Mouse (Mus musculus) limb, embryonic 13.5 days (tissue): Measurements from ENCODE around the gene Gls. TPM values are rescaled to one million over a fixed set of nuclear protein-coding genes. Genes with fewer than 3 reads are reported as not detected.

Experiments used
- ATAC-seq: fragments of 200-750 bp; cut with Nextera tagmentation; 2 replicates; pipeline ENCODE4 v1.8.0; 2017; ENCODE audit warnings: low read depth, moderate number of reproducible peaks, moderate TSS enrichment; ENCODE audit not compliant: low FRiP score
- H3K27ac ChIP-seq: fragments of 300-500 bp; sonication (generic); 2 replicates; pipeline ENCODE4 v1.5.1; 2015; ENCODE audit warnings: inconsistent platforms, mild to moderate bottlenecking, moderate library complexity
- H3K27me3 ChIP-seq: fragments of 300-500 bp; sonication (generic); 2 replicates; pipeline ENCODE4 v1.6.1; 2015; ENCODE audit warnings: mild to moderate bottlenecking, inconsistent platforms
- H3K36me3 ChIP-seq: fragments of 300-500 bp; sonication (generic); 2 replicates; pipeline ENCODE4 v1.6.1; 2015; ENCODE audit warnings: inconsistent platforms, mild to moderate bottlenecking, moderate library complexity
- H3K4me1 ChIP-seq: fragments of 300-500 bp; sonication (generic); 2 replicates; pipeline ENCODE4 v1.6.1; 2015; ENCODE audit warnings: inconsistent platforms
- H3K4me2 ChIP-seq: fragments of 300-500 bp; sonication (generic); replicated peaks from 2 replicates; pipeline ENCODE4 v1.6.1; 2015; ENCODE audit warnings: inconsistent platforms, mild to moderate bottlenecking, moderate library complexity
- H3K4me3 ChIP-seq: fragments of 300-500 bp; sonication (generic); 2 replicates; pipeline ENCODE4 v1.5.1; 2015; ENCODE audit warnings: moderate library complexity, mild to moderate bottlenecking, inconsistent platforms
- H3K9ac ChIP-seq: fragments of 300-500 bp; sonication (generic); 2 replicates; pipeline ENCODE4 v1.6.1; 2015; ENCODE audit warnings: mild to moderate bottlenecking, inconsistent platforms
- H3K9me3 ChIP-seq: fragments of 300-500 bp; sonication (generic); 2 replicates; pipeline ENCODE4 v1.6.1; 2016; ENCODE audit warnings: inconsistent platforms
- WGBS: fragments of 180-500 bp; shearing (Covaris S2); methylation state at CpG from one replicate; pipeline ENCODE4 v1.1.7; 2015; 5-methylcytosine and 5-hydroxymethylcytosine counted together
- polyA plus RNA-seq: library from polyadenylated mRNA; unstranded; fragments of >200 nt; fragmentation: Nextera tagmentation; extraction: Ambion mirVana; gene quantifications from 2 replicates; pipeline ENCODE4 v1.2.1, GENCODE M21; 2015

Gls gene
- 22.6 and 24.8 TPM in 2 replicates for polyA plus RNA-seq

- H3K27me3 ChIP-seq: no peaks in the 10 kb centered on the region
- peaks cover 19% of the 10 kb centered on the region for H3K4me1 ChIP-seq
- WGBS: under 1% methylated on average over 35 of the region's 46 CpGs
- peak within 1 kb of the TSS; percentile 94 for H3K27ac ChIP-seq
- peak within 1 kb of the TSS; percentile 94 for H3K9ac ChIP-seq
- no peaks in the 10 kb centered on the region for H3K9me3 ChIP-seq
- H3K4me2 ChIP-seq: peak within 1 kb of the TSS; percentile 85
- no peaks in the 10 kb centered on the region for H3K36me3 ChIP-seq
- peak; percentile 99 for ATAC-seq
- peak within 1 kb of the TSS; percentile 96 for H3K4me3 ChIP-seq
Observed at GRCm38 (mm10) chr1:52233143-52233713, at the start of gene Gls. Gene Gls (minus strand): TSS chr1:52233232.

GRCm38 (mm10) chr1:52279831-52280595, 47.0 kb upstream of the Gls start:
- H3K36me3 ChIP-seq: no peaks in the 10 kb centered on the region
- no peak overlapping the region for H3K27ac ChIP-seq
- no peaks in the 10 kb centered on the region for H3K9me3 ChIP-seq
- no peaks in the 10 kb centered on the region for H3K4me1 ChIP-seq
- H3K4me2 ChIP-seq: no peak overlapping the region
- ATAC-seq: no peak
- 72% methylated on average over 7 of the region's 7 CpGs for WGBS
- no peak overlapping the region for H3K4me3 ChIP-seq
- no peaks in the 10 kb centered on the region for H3K27me3 ChIP-seq
- H3K9ac ChIP-seq: no peak overlapping the region

GRCm38 (mm10) chr1:52279331-52279730, 46.3 kb upstream of the Gls start:
- H3K4me2 ChIP-seq: no peak overlapping the region
- H3K9ac ChIP-seq: no peak overlapping the region
- H3K9me3 ChIP-seq: no peaks in the 10 kb centered on the region
- H3K36me3 ChIP-seq: no peaks in the 10 kb centered on the region
- 73% methylated on average over 3 of the region's 3 CpGs for WGBS
- H3K27ac ChIP-seq: no peak overlapping the region
- H3K27me3 ChIP-seq: no peaks in the 10 kb centered on the region
- no peak overlapping the region for H3K4me3 ChIP-seq
- H3K4me1 ChIP-seq: no peaks in the 10 kb centered on the region
- no peak for ATAC-seq

- 71% methylated on average over 6 of the region's 6 CpGs for WGBS
- Histone ChIP-seq H3K4me1 (no peaks in the 10 kb centered on the region), H3K9me3 (no peaks in the 10 kb centered on the region), H3K9ac (no peak overlapping the region), H3K4me3 (no peak overlapping the region), H3K27me3 (no peaks in the 10 kb centered on the region), H3K36me3 (no peaks in the 10 kb centered on the region), H3K27ac (no peak overlapping the region), H3K4me2 (no peak overlapping the region)
- ATAC-seq: no peak
Observed at GRCm38 (mm10) chr1:52278073-52278472, 45.0 kb upstream of the Gls start.

GRCm38 (mm10) chr1:52274210-52274609, 41.2 kb upstream of the Gls start:
- 75% methylated on average over 3 of the region's 3 CpGs for WGBS
- Histone ChIP-seq H3K4me3 (no peak overlapping the region), H3K36me3 (no peaks in the 10 kb centered on the region), H3K9ac (no peak overlapping the region), H3K9me3 (no peaks in the 10 kb centered on the region), H3K4me2 (no peak overlapping the region), H3K27me3 (no peaks in the 10 kb centered on the region), H3K27ac (no peak overlapping the region), H3K4me1 (peaks cover 6% of the 10 kb centered on the region)
- ATAC-seq: no peak

GRCm38 (mm10) chr1:52272018-52272678, 39.1 kb upstream of the Gls start:
- H3K4me1 ChIP-seq: peaks cover 6% of the 10 kb centered on the region
- 73% methylated on average over 5 of the region's 5 CpGs for WGBS
- H3K9ac ChIP-seq: no peak overlapping the region
- H3K4me3 ChIP-seq: no peak overlapping the region
- H3K9me3 ChIP-seq: no peaks in the 10 kb centered on the region
- H3K27ac ChIP-seq: no peak overlapping the region
- H3K36me3 ChIP-seq: no peaks in the 10 kb centered on the region
- no peaks in the 10 kb centered on the region for H3K27me3 ChIP-seq
- H3K4me2 ChIP-seq: no peak overlapping the region
- ATAC-seq: no peak

- no peak for ATAC-seq
- Histone ChIP-seq H3K9me3 (no peaks in the 10 kb centered on the region), H3K4me1 (peaks cover 15% of the 10 kb centered on the region), H3K4me3 (no peak overlapping the region), H3K27ac (no peak overlapping the region), H3K9ac (no peak overlapping the region), H3K27me3 (no peaks in the 10 kb centered on the region), H3K4me2 (no peak overlapping the region), H3K36me3 (no peaks in the 10 kb centered on the region)
- WGBS: 72% methylated on average over 9 of the region's 9 CpGs
Observed at GRCm38 (mm10) chr1:52270354-52270753, 37.3 kb upstream of the Gls start.

GRCm38 (mm10) chr1:52269596-52269995, 36.6 kb upstream of the Gls start:
- peaks cover 15% of the 10 kb centered on the region for H3K4me1 ChIP-seq
- ATAC-seq: no peak
- no peak overlapping the region for H3K4me2 ChIP-seq
- H3K36me3 ChIP-seq: no peaks in the 10 kb centered on the region
- H3K9ac ChIP-seq: no peak overlapping the region
- no peak overlapping the region for H3K27ac ChIP-seq
- H3K9me3 ChIP-seq: no peaks in the 10 kb centered on the region
- H3K4me3 ChIP-seq: no peak overlapping the region
- H3K27me3 ChIP-seq: no peaks in the 10 kb centered on the region
- 64% methylated on average over 4 of the region's 4 CpGs for WGBS

GRCm38 (mm10) chr1:52268006-52268405, 35.0 kb upstream of the Gls start:
- Histone ChIP-seq H3K4me2 (no peak overlapping the region), H3K4me3 (no peak overlapping the region), H3K27me3 (no peaks in the 10 kb centered on the region), H3K9me3 (no peaks in the 10 kb centered on the region), H3K4me1 (peaks cover 15% of the 10 kb centered on the region), H3K27ac (no peak overlapping the region), H3K9ac (no peak overlapping the region), H3K36me3 (no peaks in the 10 kb centered on the region)
- WGBS: 89% methylated on average over 6 of the region's 6 CpGs
- no peak for ATAC-seq

- no peak for ATAC-seq
- 53% methylated on average over 3 of the region's 3 CpGs for WGBS
Observed at GRCm38 (mm10) chr1:52267606-52268005, 34.6 kb upstream of the Gls start.

GRCm38 (mm10) chr1:52265886-52266516, 33.0 kb upstream of the Gls start:
- Histone ChIP-seq H3K36me3 (no peaks in the 10 kb centered on the region), H3K27me3 (no peaks in the 10 kb centered on the region), H3K27ac (peak overlapping the region; percentile 63; the same call in 1 of the 2 replicates), H3K9me3 (no peaks in the 10 kb centered on the region), H3K4me1 (peaks cover 15% of the 10 kb centered on the region), H3K4me2 (no peak overlapping the region), H3K4me3 (no peak overlapping the region), H3K9ac (no peak overlapping the region)
- WGBS: 29% methylated on average over 3 of the region's 3 CpGs
- ATAC-seq: peak; percentile 62

More at GRCm38 (mm10) chr1:52267606-52268005, 34.6 kb upstream of the Gls start:
- Histone ChIP-seq H3K27me3 (no peaks in the 10 kb centered on the region), H3K36me3 (no peaks in the 10 kb centered on the region), H3K9me3 (no peaks in the 10 kb centered on the region), H3K9ac (no peak overlapping the region), H3K4me3 (no peak overlapping the region), H3K4me2 (no peak overlapping the region), H3K27ac (no peak overlapping the region), H3K4me1 (peaks cover 15% of the 10 kb centered on the region)

- Histone ChIP-seq H3K27ac (no peak overlapping the region), H3K27me3 (no peaks in the 10 kb centered on the region), H3K4me1 (peaks cover 16% of the 10 kb centered on the region; the same call in 1 of the 2 replicates), H3K4me2 (no peak overlapping the region), H3K4me3 (no peak overlapping the region), H3K36me3 (no peaks in the 10 kb centered on the region), H3K9ac (no peak overlapping the region), H3K9me3 (no peaks in the 10 kb centered on the region)
- no peak for ATAC-seq
- 60% methylated on average over 3 of the region's 3 CpGs for WGBS
Observed at GRCm38 (mm10) chr1:52264290-52264689, 31.3 kb upstream of the Gls start.
